ENCODE assay signal across 8 mouse cellular contexts in the genomic region with DNA sequence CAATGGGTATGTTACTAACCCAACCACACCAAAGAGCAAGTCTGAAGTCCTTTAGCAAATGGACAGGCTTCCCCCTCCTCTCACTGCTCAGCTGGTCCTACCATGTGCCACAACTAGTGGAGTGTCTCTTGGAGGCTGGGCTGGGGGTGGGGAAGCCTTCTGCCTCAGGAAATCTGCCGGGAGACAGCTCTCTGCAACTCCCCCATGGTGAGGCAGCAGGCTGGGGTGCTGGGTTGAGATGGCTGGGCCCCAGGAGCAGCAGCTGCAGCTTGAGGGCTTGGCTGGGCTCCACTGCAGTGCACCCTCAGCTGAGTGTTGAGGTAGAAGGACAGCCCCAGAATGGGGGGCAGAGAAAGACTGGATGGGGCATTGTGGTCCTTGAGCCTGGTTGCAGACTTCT. TPM values are rescaled to one million over a fixed set of nuclear protein-coding genes. Genes with fewer than 3 reads are reported as not detected.
DNase-seq lines count a peak whose midpoint lies in the region; ATAC-seq lines count a peak whose summit lies in the region.

No protein-coding gene starts in this region.

- DNase-seq in heart, postnatal 10 days = no peak
- peak; percentile 53 to 74 for DNase-seq in frontal cortex, adult 2 months (ENCODE audit: extremely low spot score in 1 of 2, low spot score in 1 of 2)
- DNase-seq in spleen, postnatal 36 days (ENCODE audit: low spot score in 2 of 2) = no peak
- DNase-seq in kidney, adult 18-20 months = no peak

- H3K9ac ChIP-seq in heart, embryonic 14.5 days (ENCODE audit: low read length) = no peak overlapping the region
- no peak overlapping the region for H3K9ac ChIP-seq in limb, embryonic 15.5 days

- peak overlapping the region; percentile 79 for H3K4me2 ChIP-seq in heart, embryonic 14.5 days (ENCODE audit: low read length)
- peak overlapping the region; percentile 71; the same call in 1 of the 2 replicates for H3K4me2 ChIP-seq in limb, embryonic 15.5 days

- peaks cover 14 to 15% of the 10 kb centered on the region in 2 experiments; a peak in 3 of 4 replicates for H3K4me1 ChIP-seq in heart, embryonic 14.5 days (ENCODE audit: control insufficient read depth in 2 of 2, insufficient read depth in 2 of 2, low read length in 2 of 2)
- H3K4me1 ChIP-seq in limb, embryonic 15.5 days = peaks cover 18% of the 10 kb centered on the region

- ATAC-seq in heart, embryonic 14.5 days (ENCODE audit: insufficient number of reproducible peaks, insufficient read depth, low FRiP score, low read depth) = no peak
- 0 out of 2 replicates have a peak, but pooled peaks have one; percentile 13 for ATAC-seq in cerebellum, adult (ENCODE audit: insufficient number of reproducible peaks, low FRiP score, low TSS enrichment)
- no peak for ATAC-seq in limb, embryonic 15.5 days (ENCODE audit: insufficient number of reproducible peaks, low FRiP score, low TSS enrichment, low read depth)
- ATAC-seq in megakaryocyte, adult 5-6 weeks (ENCODE audit: poor library complexity, severe bottlenecking) = no peak

- H3K27ac ChIP-seq in heart, embryonic 14.5 days (replicated peaks in 1 of 2; ENCODE audit: control insufficient read depth in 1 of 2, insufficient read depth in 1 of 2, low read depth in 2 of 2, low read length in 2 of 2) = no peak overlapping the region
- no peak overlapping the region for H3K27ac ChIP-seq in limb, embryonic 15.5 days

- H3K36me3 ChIP-seq in heart, embryonic 14.5 days (ENCODE audit: control insufficient read depth, insufficient read depth, low read length) = no peaks in the 10 kb centered on the region
- no peaks in the 10 kb centered on the region for H3K36me3 ChIP-seq in limb, embryonic 15.5 days

- 23% methylated on average over 1 of the region's 1 CpGs for WGBS in heart, embryonic 14.5 days
- 19% methylated on average over 1 of the region's 1 CpGs for WGBS in limb, embryonic 15.5 days

- no peaks in the 10 kb centered on the region for H3K9me3 ChIP-seq in heart, embryonic 14.5 days (ENCODE audit: control insufficient read depth, low read length)
- H3K9me3 ChIP-seq in limb, embryonic 15.5 days = no peaks in the 10 kb centered on the region

- intact Hi-C loops in heart, postnatal 10 days (cut with DNase I) = loop anchor here (2.0 to 10.0 kb wide), 4 partner anchors 13 to 1634 kb away; partner anchors contain the start of genes Ribc1 and Smc1a

- no peak overlapping the region; a peak in 1 of 4 replicates for H3K4me3 ChIP-seq in heart, embryonic 14.5 days (ENCODE audit: control insufficient read depth in 1 of 2, insufficient read depth in 1 of 2, low read depth in 1 of 2, low read length in 2 of 2)
- peak overlapping the region; percentile 59; the same call in 1 of the 2 replicates for H3K4me3 ChIP-seq in limb, embryonic 15.5 days

- H3K27me3 ChIP-seq in heart, embryonic 14.5 days (ENCODE audit: control insufficient read depth, insufficient read depth, low read length) = peaks cover 36% of the 10 kb centered on the region
- H3K27me3 ChIP-seq in limb, embryonic 15.5 days = peaks cover 58% of the 10 kb centered on the region

RNA-seq across cellular contexts. Expression of gene Iqsec2, which starts 2.1 kb away (rescaled TPM):
- polyA plus RNA-seq in heart, embryonic 14.5 days (2014; fragmentation: Nextera tagmentation; extraction: Ambion mirVana) = 45.0 and 45.9 TPM in 2 replicates
- 10 to 100 TPM; 66.9 to 69.9 TPM for total RNA-seq in heart, postnatal 10 days (2021)
- 54.6 and 62.1 TPM in 2 replicates for polyA plus RNA-seq in frontal cortex, adult 2 months (2012; rRNA removed)
- 3.9 and 4.0 TPM in 2 replicates for polyA plus RNA-seq in limb, embryonic 15.5 days (2015; fragmentation: Nextera tagmentation; extraction: Ambion mirVana)
- 9.0 and 10.5 TPM in 2 replicates for total RNA-seq in megakaryocyte, adult 5-6 weeks (2015)
- total RNA-seq in megakaryocyte, adult 5-6 weeks (2017) = 5.1 and 8.7 TPM in 2 replicates

Comparison
In these comparisons a context has a peak if more than half of its experiments do, and no peak if none do; other contexts are left out.
1. DNase-seq: peak in frontal cortex, adult 2 months (2 of 2); none in heart, postnatal 10 days (0 of 2), spleen, postnatal 36 days (0 of 2) and kidney, adult 18-20 months (single experiment).